Comparison of ENCODE assay signal across 11 mouse cellular contexts in the genomic region with DNA sequence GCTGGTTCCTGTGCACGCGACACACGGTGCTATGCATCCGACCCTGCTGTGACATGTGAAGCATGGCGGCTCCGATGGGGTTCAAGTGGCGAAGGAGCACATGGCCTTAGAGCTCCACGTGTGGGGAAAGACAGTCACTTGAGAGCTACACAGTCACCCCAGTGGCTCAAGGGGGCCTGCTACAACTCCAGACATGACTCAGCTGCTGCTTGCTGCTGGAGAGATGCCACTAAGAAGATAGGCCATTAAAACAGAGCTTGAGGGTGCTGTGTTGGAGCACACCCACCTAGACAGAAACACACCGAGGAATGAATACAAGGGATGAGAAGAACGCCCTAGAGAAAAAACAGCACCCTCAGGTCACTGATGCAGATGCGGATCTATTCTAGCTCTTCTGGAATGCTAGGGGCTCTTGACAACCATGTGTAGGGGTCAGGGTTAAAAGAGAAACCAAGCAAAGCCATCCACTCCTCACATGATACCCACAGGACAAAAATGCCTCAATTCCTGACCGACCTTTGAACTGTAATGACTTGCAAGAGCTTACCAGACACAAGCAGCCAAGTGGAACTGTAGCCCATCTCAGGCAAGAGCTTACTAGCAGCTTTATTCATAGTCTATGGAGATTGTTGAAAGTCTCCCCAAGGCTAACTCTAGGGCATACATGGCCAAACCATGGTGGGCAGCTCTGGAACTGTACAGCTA. TPM values are rescaled to one million over a fixed set of nuclear protein-coding genes. Genes with fewer than 3 reads are reported as not detected.
DNase-seq lines count a peak whose midpoint lies in the region; ATAC-seq lines count a peak whose summit lies in the region.
"Had no signal": no experiment of that assay in that cellular context is flagged by ENCODE, and none has a peak within 500 bp of the region (broad histone marks: within the 10 kb centered on the region; RNA-seq: fewer than 3 reads in every experiment).

No protein-coding gene starts in this region.

- no peak overlapping the region for H3K4me3 ChIP-seq in kidney, embryonic 14.5 days (ENCODE audit: low read length)
- H3K4me3 ChIP-seq in hindbrain, embryonic 15.5 days: no peak overlapping the region
- no peak overlapping the region for H3K4me3 ChIP-seq in kidney, embryonic 15.5 days (replicated peaks)
- H3K4me3 ChIP-seq in neural tube, embryonic 14.5 days (ENCODE audit: low read depth, low read length): no peak overlapping the region
- H3K4me3 ChIP-seq: heart, embryonic 12.5 days had no signal

- WGBS in kidney, embryonic 14.5 days: 66% methylated on average over 12 of the region's 12 CpGs
- whole genome bisulfite sequencing in hindbrain, embryonic 15.5 days: 71% methylated on average over 12 of the region's 12 CpGs
- 66% methylated on average over 12 of the region's 12 CpGs for WGBS in kidney, embryonic 15.5 days
- 77% methylated on average over 12 of the region's 12 CpGs for WGBS in neural tube, embryonic 14.5 days

- no peaks in the 10 kb centered on the region for H3K9me3 ChIP-seq in kidney, embryonic 14.5 days (ENCODE audit: control insufficient read depth, low read length)
- no peaks in the 10 kb centered on the region for H3K9me3 ChIP-seq in hindbrain, embryonic 15.5 days
- no peaks in the 10 kb centered on the region for H3K9me3 ChIP-seq in kidney, embryonic 15.5 days (replicated peaks)
- H3K9me3 ChIP-seq in neural tube, embryonic 14.5 days (ENCODE audit: control insufficient read depth, low read length): no peaks in the 10 kb centered on the region
- H3K9me3 ChIP-seq: heart, embryonic 12.5 days had no signal

- H3K4me1 ChIP-seq in kidney, embryonic 14.5 days (ENCODE audit: control insufficient read depth, insufficient read depth, low read length): peaks cover 50% of the 10 kb centered on the region
- peaks cover 85% of the 10 kb centered on the region for H3K4me1 ChIP-seq in hindbrain, embryonic 15.5 days (replicated peaks)
- H3K4me1 ChIP-seq in kidney, embryonic 15.5 days: peaks cover 82% of the 10 kb centered on the region
- H3K4me1 ChIP-seq in neural tube, embryonic 14.5 days (ENCODE audit: control insufficient read depth, insufficient read depth, low read length): peaks cover 75% of the 10 kb centered on the region

- H3K4me2 ChIP-seq in kidney, embryonic 14.5 days (replicated peaks; ENCODE audit: low read depth, low read length): no peak overlapping the region
- H3K4me2 ChIP-seq in hindbrain, embryonic 15.5 days: peak overlapping the region; percentile 73
- H3K4me2 ChIP-seq in kidney, embryonic 15.5 days: peak overlapping the region; percentile 23
- H3K4me2 ChIP-seq in neural tube, embryonic 14.5 days (ENCODE audit: low read depth, low read length): peak overlapping the region; percentile 88; the same call in 1 of the 2 replicates
- H3K4me2 ChIP-seq: heart, embryonic 12.5 days had no signal

- H3K9ac ChIP-seq in kidney, embryonic 14.5 days (ENCODE audit: low read depth, low read length): no peak overlapping the region
- H3K9ac ChIP-seq in hindbrain, embryonic 15.5 days: no peak overlapping the region
- H3K9ac ChIP-seq in kidney, embryonic 15.5 days: no peak overlapping the region
- no peak overlapping the region for H3K9ac ChIP-seq in neural tube, embryonic 14.5 days (replicated peaks; ENCODE audit: low read depth, low read length)

- peak; percentile 89 for DNase-seq in kidney, adult 11 months
- DNase-seq in frontal cortex, postnatal 36 days (ENCODE audit: low spot score in 2 of 2): no peak
- DNase-seq: cerebellum, postnatal 36 days; left cerebral cortex, postnatal 4 days had no signal

- no peak overlapping the region for H3K27ac ChIP-seq in kidney, embryonic 14.5 days (ENCODE audit: low read depth, low read length)
- H3K27ac ChIP-seq in hindbrain, embryonic 15.5 days (replicated peaks): no peak overlapping the region; the same call in 1 of the 2 replicates
- H3K27ac ChIP-seq in kidney, embryonic 15.5 days: peak overlapping the region; percentile 57
- H3K27ac ChIP-seq in neural tube, embryonic 14.5 days (ENCODE audit: low read depth, low read length): no peak overlapping the region

- no peak for ATAC-seq in kidney, embryonic 14.5 days (ENCODE audit: low FRiP score, low TSS enrichment)
- no peak for ATAC-seq in hindbrain, embryonic 15.5 days (ENCODE audit: low FRiP score, low read depth)
- no peak for ATAC-seq in kidney, embryonic 15.5 days (replicated peaks; ENCODE audit: low FRiP score)
- no peak for ATAC-seq in neural tube, embryonic 14.5 days (ENCODE audit: low read depth)
- no peak for ATAC-seq in monocyte, adult 5-6 weeks (replicated peaks; ENCODE audit: insufficient number of reproducible peaks, low FRiP score, low TSS enrichment, poor library complexity, severe bottlenecking)

- H3K36me3 ChIP-seq in kidney, embryonic 14.5 days (ENCODE audit: control insufficient read depth, insufficient read depth, low read length): peaks cover 5% of the 10 kb centered on the region; the same call in 1 of the 2 replicates
- no peaks in the 10 kb centered on the region for H3K36me3 ChIP-seq in hindbrain, embryonic 15.5 days
- H3K36me3 ChIP-seq in kidney, embryonic 15.5 days: no peaks in the 10 kb centered on the region
- no peaks in the 10 kb centered on the region for H3K36me3 ChIP-seq in neural tube, embryonic 14.5 days (ENCODE audit: control insufficient read depth, insufficient read depth, low read length)

- H3K27me3 ChIP-seq in kidney, embryonic 14.5 days (ENCODE audit: control insufficient read depth, insufficient read depth, low read length): no peaks in the 10 kb centered on the region
- H3K27me3 ChIP-seq in hindbrain, embryonic 15.5 days: no peaks in the 10 kb centered on the region
- H3K27me3 ChIP-seq in kidney, embryonic 15.5 days: no peaks in the 10 kb centered on the region
- H3K27me3 ChIP-seq in neural tube, embryonic 14.5 days (ENCODE audit: control insufficient read depth, insufficient read depth, low read length): no peaks in the 10 kb centered on the region
- H3K27me3 ChIP-seq: heart, embryonic 12.5 days had no signal

RNA-seq across cellular contexts. Expression of a gene that starts 5.0 kb away (rescaled TPM):
- polyA plus RNA-seq in kidney, embryonic 14.5 days (2014; fragmentation: Nextera tagmentation; extraction: Ambion mirVana): 19.3 and 26.9 TPM in 2 replicates
- 21.6 and 23.9 TPM in 2 replicates for polyA plus RNA-seq in hindbrain, embryonic 15.5 days (2015; fragmentation: Nextera tagmentation; extraction: Ambion mirVana)
- polyA plus RNA-seq in kidney, embryonic 15.5 days (2015; fragmentation: Nextera tagmentation; extraction: Ambion mirVana): 16.3 and 17.2 TPM in 2 replicates
- polyA plus RNA-seq in neural tube, embryonic 14.5 days (2014; fragmentation: Nextera tagmentation; extraction: Ambion mirVana): 36.2 and 40.2 TPM in 2 replicates
- total RNA-seq in monocyte, adult 5-6 weeks (2017): 0.19 to 0.21 TPM in 2 of 3 replicates, not detected in the other
- total RNA-seq: megakaryocyte-erythroid progenitor cell, adult 5-6 weeks had no signal

RNA-seq across cellular contexts. Expression of a gene that starts 57.5 kb away (rescaled TPM):
- polyA plus RNA-seq in kidney, embryonic 14.5 days (2014; fragmentation: Nextera tagmentation; extraction: Ambion mirVana): 204 and 205 TPM in 2 replicates
- 349 and 352 TPM in 2 replicates for polyA plus RNA-seq in hindbrain, embryonic 15.5 days (2015; fragmentation: Nextera tagmentation; extraction: Ambion mirVana)
- polyA plus RNA-seq in kidney, embryonic 15.5 days (2015; fragmentation: Nextera tagmentation; extraction: Ambion mirVana): 183 and 189 TPM in 2 replicates
- polyA plus RNA-seq in neural tube, embryonic 14.5 days (2014; fragmentation: Nextera tagmentation; extraction: Ambion mirVana): 427 and 428 TPM in 2 replicates
- 141 to 166 TPM (median 161 TPM) in 3 replicates for total RNA-seq in monocyte, adult 5-6 weeks (2017)
